Comparison of ENCODE assay signal across 11 mouse cellular contexts in genomic region chr4:119894797-119895458, GRCm38 (mm10).
DNase-seq lines count a peak whose midpoint lies in the region; ATAC-seq and TF ChIP-seq lines count a peak whose summit lies in the region.
"Had no signal": no experiment of that assay in that cellular context is flagged by ENCODE, and none has a peak within 500 bp of the region (broad histone marks: within the 10 kb centered on the region; RNA-seq: fewer than 3 reads in every experiment).

No protein-coding gene starts in this region.

- H3K27ac ChIP-seq in left cerebral cortex, adult 2 months, result peak overlapping the region; percentile 62
- H3K27ac ChIP-seq in cortical plate, adult 2 months (ENCODE audit: insufficient read depth, low read length), result peak overlapping the region; percentile 28; the same call in 1 of the 2 replicates
- H3K27ac ChIP-seq in gastrocnemius, adult 2 months, result no peak overlapping the region
- H3K27ac ChIP-seq: limb, embryonic 13.5 days had no signal

- no peak for DNase-seq in left cerebral cortex, adult 2 months (ENCODE audit: extremely low spot score in 1 of 2, low spot score in 2 of 2)
- DNase-seq in left cerebral cortex, postnatal 25 days (ENCODE audit: low spot score in 2 of 2), result no peak
- peak; percentile 18 for DNase-seq in c-Kit-positive CD71-negative TER-119-negative erythroid progenitor cells, embryonic 14.5 days (ENCODE audit: low read depth)
- DNase-seq in gastrocnemius, adult 2 months, result no peak
- no peak for DNase-seq in urinary bladder, postnatal 25 days (ENCODE audit: low spot score)
- no peak for DNase-seq in T-cell, adult 2 months (ENCODE audit: low spot score)
- DNase-seq: kidney, adult 9 months had no signal

- H3K4me1 ChIP-seq in cortical plate, adult 2 months (ENCODE audit: control insufficient read depth, insufficient read depth, low read length), result peaks cover 12% of the 10 kb centered on the region
- H3K4me1 ChIP-seq: limb, embryonic 13.5 days had no signal

- no peak for TF ChIP-seq POLR2A in cortical plate, adult 2 months (IDR thresholded peaks at IDR 0.05; ENCODE audit: extremely low read depth, insufficient read depth, low read length)

- intact Hi-C loops in left cerebral cortex, adult 2 months (cut with DNase I), result no loop called here
- intact Hi-C loops in left cerebral cortex, postnatal 25 days (cut with DNase I), result no loop called here
- intact Hi-C loops in gastrocnemius, adult 2 months (cut with DNase I), result no loop called here

- H3K4me3 ChIP-seq in left cerebral cortex, adult 2 months, result no peak overlapping the region
- no peak overlapping the region for H3K4me3 ChIP-seq in cortical plate, adult 2 months (ENCODE audit: insufficient read depth, low read length)
- H3K4me3 ChIP-seq in gastrocnemius, adult 2 months, result no peak overlapping the region
- H3K4me3 ChIP-seq: limb, embryonic 13.5 days; myocyte had no signal

- TF ChIP-seq CTCF in left cerebral cortex, adult 2 months (IDR thresholded peaks at IDR 0.05), result no peak
- TF ChIP-seq CTCF in cortical plate, adult 2 months (IDR thresholded peaks at IDR 0.05; ENCODE audit: extremely low read depth, insufficient read depth, low read length), result no peak
- TF ChIP-seq CTCF in gastrocnemius, adult 2 months (IDR thresholded peaks at IDR 0.05), result no peak

- ATAC-seq in megakaryocyte-erythroid progenitor cell, adult 5-6 weeks (replicated peaks; ENCODE audit: low FRiP score, low TSS enrichment, poor library complexity, severe bottlenecking), result peak; percentile 97
